Mouse (Mus musculus) gastrocnemius, postnatal 10 days (tissue): ENCODE data around the gene Me3. TPM values are rescaled to one million over a fixed set of nuclear protein-coding genes. Genes with fewer than 3 reads are reported as not detected.
A peak's percentile ranks its signal among the peaks of the same experiment; 100 is the strongest.

Source experiments
- DNase-seq: peaks from one replicate; pipeline ENCODE4 v3.0.0; 2021; ENCODE audit warnings: mixed read lengths
- total RNA-seq, 2 experiments: library from RNA; stranded (reverse); gene quantifications; 2 replicates each; pipeline ENCODE4 v1.2.3; 2021

Gene Me3
- total RNA-seq, 2 experiments from 2014 or later, result 79.9 to 88.9 TPM

- no peak for DNase-seq
Observed at GRCm38 (mm10) chr7:89666361-89666760, 34.2 kb downstream of the Me3 start.

- DNase-seq, result no peak
Observed at GRCm38 (mm10) chr7:89667570-89667969, 35.4 kb downstream of the Me3 start.

GRCm38 (mm10) chr7:89669461-89669860 lies 37.3 kb downstream of the Me3 start:
- no peak for DNase-seq

GRCm38 (mm10) chr7:89671104-89671831 lies 39.1 kb downstream of the Me3 start:
- no peak for DNase-seq

- no peak for DNase-seq
Observed at GRCm38 (mm10) chr7:89676176-89676575, 44.0 kb downstream of the Me3 start.

GRCm38 (mm10) chr7:89677850-89678249 lies 45.7 kb downstream of the Me3 start:
- no peak for DNase-seq

GRCm38 (mm10) chr7:89678719-89679118 lies 46.5 kb downstream of the Me3 start:
- DNase-seq, result no peak

- no peak for DNase-seq
Observed at GRCm38 (mm10) chr7:89679139-89679538, 46.9 kb downstream of the Me3 start.

- no peak for DNase-seq
Observed at GRCm38 (mm10) chr7:89679621-89680140, 47.5 kb downstream of the Me3 start.

GRCm38 (mm10) chr7:89680891-89681290 lies 48.7 kb downstream of the Me3 start:
- no peak for DNase-seq

GRCm38 (mm10) chr7:89681666-89682470 lies 49.7 kb downstream of the Me3 start:
- no peak for DNase-seq

- no peak for DNase-seq
Observed at GRCm38 (mm10) chr7:89698186-89698585, 66.0 kb downstream of the Me3 start.

GRCm38 (mm10) chr7:89699668-89700350 lies 67.6 kb downstream of the Me3 start:
- peak; percentile 32 for DNase-seq

GRCm38 (mm10) chr7:89700511-89700910 lies 68.3 kb downstream of the Me3 start:
- no peak for DNase-seq

- no peak for DNase-seq
Observed at GRCm38 (mm10) chr7:89710776-89711175, 78.6 kb downstream of the Me3 start.

- DNase-seq, result no peak
Observed at GRCm38 (mm10) chr7:89713059-89713458, 80.9 kb downstream of the Me3 start.

- DNase-seq, result no peak
Observed at GRCm38 (mm10) chr7:89716226-89716625, 84.0 kb downstream of the Me3 start.

GRCm38 (mm10) chr7:89717521-89717920 lies 85.3 kb downstream of the Me3 start:
- no peak for DNase-seq

GRCm38 (mm10) chr7:89718264-89718663 lies 86.1 kb downstream of the Me3 start:
- DNase-seq, result no peak

- DNase-seq, result no peak
Observed at GRCm38 (mm10) chr7:89720256-89720655, 88.1 kb downstream of the Me3 start.

- no peak for DNase-seq
Observed at GRCm38 (mm10) chr7:89726712-89727111, 94.5 kb downstream of the Me3 start.

- DNase-seq, result no peak
Observed at GRCm38 (mm10) chr7:89727615-89728014, 95.4 kb downstream of the Me3 start.

- no peak for DNase-seq
Observed at GRCm38 (mm10) chr7:89728393-89728792, 96.2 kb downstream of the Me3 start.
